Mouse (Mus musculus) v-Abl transformed pro-B cells (cell line): ENCODE results near the gene Ap5s1.

Experiments used
- in situ Hi-C, 2 experiments: fragments of 400-800 bp; cut with MboI; formaldehyde crosslinking; loops; one replicate each; pipeline ENCODE4 v1.15.1; 2025; ENCODE audit not compliant: unreplicated experiment in 2 of 2

Gene Ap5s1

DNA sequence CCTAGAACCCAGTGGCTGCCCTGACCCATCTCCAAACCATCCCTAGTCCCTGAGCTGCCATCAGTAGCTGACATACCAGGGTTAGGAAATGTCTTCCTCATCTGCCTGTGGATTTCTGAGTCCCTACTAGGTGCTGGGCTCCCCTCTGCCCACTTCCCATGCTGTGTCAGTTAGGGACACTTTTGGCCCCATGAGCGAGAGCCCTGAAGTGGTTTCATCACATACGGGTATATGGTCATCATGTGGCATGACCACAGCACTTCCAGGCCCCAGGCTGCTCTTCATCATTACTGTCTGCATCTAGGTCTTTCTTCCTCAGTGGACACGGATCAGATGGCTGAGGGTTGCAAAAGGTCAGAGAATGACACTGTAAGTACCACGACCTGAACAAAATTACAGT, at the start of gene Ap5s1:
Gene Ap5s1 (plus strand): TSS at position 301 of the 400 bp plus-strand sequence.
- in situ Hi-C loops: loop anchor here in 1 of 2 experiments (5.0 kb wide), 1 partner anchor 46 kb away; no protein-coding TSS in a partner anchor

DNA sequence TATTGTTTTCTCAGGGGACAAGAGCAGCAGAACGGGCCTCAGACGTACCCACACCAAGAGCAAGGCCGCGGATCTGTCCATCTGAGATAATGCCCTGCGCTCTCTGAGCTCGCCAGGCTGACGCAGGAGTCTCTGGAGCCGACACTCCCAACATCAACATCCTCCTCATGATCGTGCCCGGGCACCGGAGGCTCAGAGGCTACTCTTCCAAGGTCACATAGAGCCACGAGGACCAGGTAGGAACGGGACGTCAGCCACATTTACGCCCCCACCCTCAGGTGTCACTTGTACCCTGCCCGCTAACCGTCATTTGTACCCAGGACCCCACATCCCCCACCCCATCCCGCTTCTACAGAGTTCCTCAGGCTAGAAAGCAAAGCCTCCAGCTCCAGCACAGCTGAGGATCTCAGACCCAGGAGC, 47.4 kb upstream of the Ap5s1 start:
- in situ Hi-C loops: no loop called here

DNA sequence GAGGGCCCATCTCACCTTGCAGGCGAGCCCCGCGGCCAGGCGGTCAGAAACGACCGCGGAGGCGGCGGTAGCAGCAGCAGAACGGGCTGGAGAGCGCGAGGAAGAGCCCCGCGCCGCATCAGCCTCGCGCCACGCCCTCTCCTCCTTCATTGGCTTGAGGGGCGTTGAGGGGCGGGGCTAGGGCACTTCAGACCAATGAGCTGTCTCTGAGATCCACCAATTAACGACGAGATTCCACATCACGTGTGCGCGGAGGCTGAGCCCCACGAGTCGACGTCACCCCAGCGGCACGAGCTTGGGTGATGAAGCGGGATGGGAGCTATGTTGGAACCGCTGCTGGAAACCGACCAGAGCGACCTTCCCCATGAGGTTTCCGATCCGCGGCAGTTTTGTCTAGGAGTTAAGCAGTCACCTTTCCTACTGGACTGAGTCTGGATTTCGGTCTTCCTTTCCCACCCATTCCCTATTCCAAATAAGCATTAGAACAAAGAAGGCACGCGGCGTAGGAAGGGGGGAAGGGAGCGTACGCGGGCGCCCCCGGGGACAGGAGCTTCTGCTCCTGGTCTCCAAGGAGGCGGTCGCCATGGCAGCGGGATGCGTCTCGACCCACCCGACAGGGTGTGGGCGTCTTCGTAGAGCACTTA, 46.8 kb upstream of the Ap5s1 start, which contains the start of gene 1700037H04Rik:
Gene 1700037H04Rik (minus strand): TSS at position 144 of the 644 bp plus-strand sequence.
- in situ Hi-C loops: no loop called here

DNA sequence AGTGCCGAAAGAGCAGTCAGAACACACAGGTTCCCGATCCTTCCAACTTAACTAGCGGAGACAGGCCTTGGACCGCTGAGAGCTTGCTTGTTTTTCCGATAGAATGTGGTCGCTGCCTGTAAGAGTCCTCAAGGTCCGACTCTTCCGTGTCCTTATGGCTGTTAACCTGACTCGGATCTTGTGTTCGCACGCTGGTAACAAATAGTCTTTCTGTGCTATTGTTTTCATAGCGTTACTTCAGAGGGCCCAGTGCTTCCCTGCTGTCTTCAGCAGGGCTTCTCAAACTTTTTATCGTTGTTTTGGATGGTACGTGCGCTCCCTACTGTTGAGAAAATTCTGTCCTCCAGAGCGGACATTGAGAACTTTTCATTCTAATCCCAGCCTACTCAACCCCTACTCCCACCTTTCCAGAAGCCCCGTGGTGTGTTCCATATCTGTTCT, 46.2 kb upstream of the Ap5s1 start:
- in situ Hi-C loops: no loop called here

DNA sequence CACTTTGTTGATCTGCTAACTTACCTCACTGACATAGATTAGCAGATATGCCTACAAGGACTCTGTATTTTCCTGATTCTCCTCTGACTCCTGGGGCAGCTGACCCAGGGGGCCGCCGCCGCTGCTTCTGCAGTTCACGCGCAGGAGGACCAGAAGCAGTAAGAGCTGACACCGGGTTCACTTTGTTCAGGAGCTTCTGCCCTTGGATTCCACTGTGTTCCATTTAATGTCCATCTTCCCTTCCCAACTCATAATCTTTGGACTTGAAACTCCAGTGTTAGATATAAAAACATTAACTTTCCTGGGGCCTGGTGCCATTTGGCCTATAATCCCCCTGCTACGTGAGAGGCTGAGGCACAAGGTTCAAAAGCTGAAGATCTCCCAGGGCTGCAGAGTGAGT, 43.0 kb upstream of the Ap5s1 start:
- in situ Hi-C loops: no loop called here

DNA sequence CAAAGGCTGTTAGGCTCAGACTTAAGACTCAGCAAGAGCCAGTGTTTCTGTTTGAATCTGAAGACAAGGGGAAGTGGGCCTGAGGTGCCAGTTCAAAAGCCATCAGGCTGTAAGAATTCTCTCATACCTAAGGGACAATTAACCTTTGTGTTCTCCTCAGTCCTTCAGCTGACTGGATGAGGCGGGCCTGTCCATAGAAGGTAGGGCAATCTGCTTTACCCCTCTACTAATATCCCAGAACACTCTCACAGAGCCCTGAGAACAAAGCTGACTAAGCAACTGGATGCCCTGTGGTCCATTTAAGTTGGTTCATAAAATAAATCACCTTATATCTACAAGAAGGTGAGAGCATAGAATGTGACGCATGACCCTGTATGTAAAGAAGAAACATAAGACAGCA, 40.7 kb upstream of the Ap5s1 start:
- in situ Hi-C loops: no loop called here

DNA sequence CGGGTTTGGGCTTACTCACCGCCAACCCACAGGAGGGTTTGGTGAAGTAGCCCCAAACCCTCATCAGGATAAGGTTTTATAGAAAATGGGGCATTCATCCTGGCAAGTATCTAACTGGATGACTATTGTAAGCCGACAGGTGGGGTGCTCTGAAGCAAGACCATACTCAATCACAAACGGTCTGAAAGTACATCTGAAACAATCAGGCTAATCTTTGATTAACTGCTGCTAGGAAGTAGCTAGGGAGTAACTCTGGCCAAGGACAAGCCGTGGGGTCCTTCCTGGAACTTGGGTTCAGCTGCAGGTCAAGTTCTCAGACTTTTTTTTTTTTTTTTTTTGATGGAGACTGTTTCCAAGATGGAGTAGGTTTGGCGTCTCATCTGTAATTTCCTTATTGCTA, 38.9 kb upstream of the Ap5s1 start:
- in situ Hi-C loops: no loop called here

DNA sequence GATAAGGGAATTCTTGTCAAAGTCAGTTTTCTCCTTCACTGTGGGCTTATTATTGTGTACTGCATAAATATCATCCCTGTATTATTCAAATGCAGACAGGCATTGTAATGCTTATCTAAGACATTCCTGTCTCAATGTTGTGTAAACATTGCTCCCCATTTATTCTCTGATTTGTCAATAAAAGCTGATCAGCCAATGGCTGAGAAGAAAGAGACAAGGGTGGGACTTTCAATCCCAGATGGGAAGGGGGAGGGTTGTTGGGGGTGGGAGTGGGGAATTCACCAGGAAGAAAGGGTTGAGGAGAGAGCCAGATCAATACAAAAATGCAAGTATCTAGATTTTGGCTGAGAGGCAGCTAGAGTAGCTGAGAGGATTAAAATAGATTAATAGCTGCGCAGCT, 38.0 kb upstream of the Ap5s1 start:
- in situ Hi-C loops: no loop called here

DNA sequence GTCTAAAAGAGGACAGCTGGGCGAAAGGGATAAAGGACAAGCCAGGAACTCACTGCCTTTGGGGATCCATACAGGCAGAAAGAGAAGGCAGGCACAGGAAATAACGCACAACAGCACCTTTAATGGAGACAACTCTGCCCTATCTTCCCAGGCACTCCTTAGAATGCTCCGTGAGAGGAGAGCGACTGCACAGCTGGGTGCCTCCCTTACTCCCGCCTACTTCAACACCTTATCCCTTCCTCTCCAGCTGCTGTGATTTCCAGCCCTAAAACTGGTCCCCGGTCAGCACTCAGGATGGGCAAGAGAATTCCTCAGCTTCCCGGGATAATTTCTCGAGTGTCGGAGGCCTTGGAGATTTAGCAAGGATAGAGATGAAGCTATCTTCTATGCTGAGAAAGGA, 35.9 kb upstream of the Ap5s1 start:
- in situ Hi-C loops: no loop called here

DNA sequence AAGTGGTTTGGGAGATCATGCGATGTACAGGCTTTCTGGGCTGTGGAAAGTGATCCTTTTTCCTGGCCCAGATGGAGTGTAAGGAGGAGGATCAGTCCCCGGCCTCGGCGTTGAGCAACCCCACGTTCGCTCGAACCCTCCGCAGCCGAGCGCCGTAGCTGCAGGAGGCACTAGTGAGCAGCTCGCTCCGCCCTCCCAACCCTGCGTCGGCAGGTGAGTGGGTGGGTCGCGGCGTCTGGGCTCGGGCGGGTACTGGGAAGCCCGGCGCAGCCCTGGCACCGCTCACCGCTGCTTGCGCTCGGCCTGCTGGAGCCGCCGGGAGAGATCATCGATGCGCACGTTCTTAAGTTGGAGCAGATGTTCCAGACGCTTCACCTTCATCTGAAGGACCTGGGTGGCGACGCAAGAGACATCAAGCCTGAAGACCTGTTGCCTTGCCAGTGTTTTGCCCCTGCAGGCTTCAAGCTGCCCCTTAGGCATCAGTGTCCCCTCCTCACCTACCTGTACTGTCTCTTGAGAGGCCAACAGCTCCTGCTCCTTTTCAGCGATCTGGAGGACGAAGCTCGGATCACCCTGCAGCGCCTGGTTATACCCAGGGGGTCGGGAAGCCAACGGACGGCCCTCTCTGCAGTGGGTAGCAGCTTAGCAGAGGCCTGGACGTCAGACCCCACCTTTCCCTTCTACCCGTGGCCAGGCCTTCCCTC, 35.3 kb upstream of the Ap5s1 start:
- in situ Hi-C loops: no loop called here

DNA sequence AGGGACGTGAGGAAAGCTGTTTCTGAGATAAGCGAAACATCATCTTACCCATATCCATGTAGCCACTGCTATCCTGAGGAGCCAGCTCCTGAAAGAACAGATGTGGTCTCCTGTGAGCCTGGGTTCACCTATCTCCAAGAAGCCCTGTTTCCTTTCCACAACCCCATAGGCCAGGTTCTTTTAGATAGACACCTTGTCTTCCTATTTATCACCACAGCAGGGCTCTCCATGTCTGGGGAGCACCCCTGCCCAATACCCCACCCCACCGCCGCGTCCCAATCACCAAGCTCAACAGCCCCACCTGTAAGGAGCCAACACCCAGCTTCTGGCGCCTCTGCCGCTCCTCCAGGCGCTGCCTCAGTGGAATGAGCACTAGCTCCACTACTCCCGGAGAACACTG, 34.6 kb upstream of the Ap5s1 start:
- in situ Hi-C loops: no loop called here

DNA sequence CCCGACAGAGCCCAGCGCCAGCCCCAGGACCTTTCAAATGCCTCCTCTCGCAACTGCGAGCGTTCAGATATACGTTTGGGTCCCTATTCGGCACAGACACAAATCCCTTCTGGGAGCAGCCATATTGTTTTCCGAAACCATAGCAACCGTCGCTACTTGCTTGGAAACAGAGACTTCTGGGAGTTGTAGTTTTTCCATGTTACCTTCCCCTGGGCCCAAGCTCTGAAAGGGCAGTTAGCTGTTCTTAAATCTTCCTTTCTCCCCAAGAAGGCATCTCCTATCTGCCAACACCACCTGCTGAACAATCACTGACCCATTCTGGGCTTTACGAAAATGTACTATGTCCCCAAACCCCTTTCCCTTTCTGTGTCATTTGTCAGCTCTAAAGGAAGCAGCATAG, 32.2 kb upstream of the Ap5s1 start:
- in situ Hi-C loops: loop anchor here (5.0 kb wide), 2 partner anchors 38 to 78 kb away; no protein-coding TSS in a partner anchor

DNA sequence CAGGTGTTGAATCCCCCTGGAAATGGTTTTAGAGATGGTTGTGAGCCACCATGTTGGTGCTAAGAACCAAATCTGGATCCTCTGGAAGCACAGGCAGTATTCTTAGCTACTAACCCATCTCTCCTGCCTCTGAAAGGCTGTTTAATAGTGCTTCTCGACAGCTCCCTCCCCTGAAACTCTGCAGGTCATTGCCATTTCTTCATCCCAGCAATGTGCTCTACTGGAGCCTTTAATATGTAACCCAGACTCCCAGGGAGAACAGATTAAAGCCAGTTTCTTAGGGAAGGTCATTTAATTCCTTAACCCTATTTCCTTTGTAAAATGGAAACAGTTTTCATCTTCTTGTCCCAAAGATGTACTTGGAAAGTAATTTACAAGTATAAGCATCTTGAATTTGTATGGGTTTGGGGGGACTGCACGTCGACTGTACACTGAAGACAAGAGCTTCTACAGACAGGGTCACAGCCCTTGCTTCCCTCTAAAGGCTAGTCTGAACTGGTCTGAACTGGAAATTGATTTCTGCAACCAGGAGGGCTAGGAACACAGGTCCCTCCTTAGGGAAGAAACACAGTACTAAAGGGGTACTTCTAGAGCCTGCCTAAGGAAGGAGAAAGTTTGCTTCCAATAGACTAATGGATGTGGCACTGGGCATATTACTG, 31.5 kb upstream of the Ap5s1 start:
- in situ Hi-C loops: loop anchor here (5.0 kb wide), 2 partner anchors 37 to 77 kb away; no protein-coding TSS in a partner anchor

DNA sequence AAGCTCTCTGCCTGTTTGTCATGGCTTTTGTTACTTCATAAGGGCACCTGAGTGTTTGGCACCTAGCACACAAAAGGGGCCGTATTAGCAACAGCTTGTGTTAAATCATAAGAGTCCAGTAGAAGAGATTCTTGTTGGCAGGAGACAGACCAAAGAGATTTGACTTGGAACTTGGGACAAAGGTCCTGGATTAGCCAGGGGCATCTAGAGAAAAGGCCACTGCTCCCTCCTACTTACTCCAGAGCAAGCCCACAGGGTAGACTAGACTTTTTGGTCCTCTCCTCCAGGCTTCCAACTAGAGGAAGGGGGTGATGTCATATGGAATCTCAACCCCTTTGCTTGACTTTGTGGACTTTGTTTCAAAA, 31.0 kb upstream of the Ap5s1 start:
- in situ Hi-C loops: loop anchor here (5.0 kb wide), 2 partner anchors 36 to 76 kb away; no protein-coding TSS in a partner anchor

DNA sequence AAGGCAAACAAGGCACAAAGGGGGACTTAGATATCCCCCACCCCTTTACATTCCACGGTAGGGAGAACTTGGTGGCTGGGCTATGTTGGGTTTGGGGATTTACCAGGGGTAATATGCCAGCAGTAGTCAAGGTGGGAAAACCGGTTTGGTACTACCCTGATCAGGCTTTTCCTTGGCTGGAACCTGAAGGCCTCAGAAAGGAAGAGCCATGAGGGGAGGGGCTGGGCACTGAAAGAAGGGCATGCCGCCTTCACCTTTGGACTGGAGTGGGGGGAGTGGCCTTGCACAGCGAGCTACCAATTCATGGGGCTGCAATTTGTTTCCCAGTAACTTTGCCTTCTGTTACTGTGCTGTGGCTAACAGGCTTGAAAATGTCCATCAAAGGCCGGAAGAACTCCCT, 30.4 kb upstream of the Ap5s1 start:
- in situ Hi-C loops: loop anchor here (5.0 kb wide), 2 partner anchors 36 to 76 kb away; no protein-coding TSS in a partner anchor

DNA sequence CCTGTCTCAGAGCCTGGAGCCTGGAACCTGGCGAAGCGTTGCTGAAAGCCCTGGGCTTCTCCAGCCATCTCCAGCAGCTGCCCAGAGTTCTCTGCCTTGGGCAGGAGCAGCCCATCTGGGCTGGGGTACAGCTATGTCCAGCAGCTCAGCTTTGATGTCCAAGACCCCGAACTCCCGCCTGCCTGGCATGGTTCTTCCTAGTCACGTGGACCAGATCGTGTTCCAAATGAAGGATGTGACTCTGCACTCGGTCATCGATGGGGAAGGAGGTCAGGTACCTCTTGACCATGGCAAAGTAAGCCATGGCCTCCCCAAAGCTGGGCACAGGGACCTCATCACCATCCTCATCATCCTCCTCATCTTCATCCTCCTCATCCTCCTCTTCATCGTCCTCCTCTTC, 28.9 kb upstream of the Ap5s1 start:
- in situ Hi-C loops: loop anchor here (5.0 kb wide), 2 partner anchors 34 to 74 kb away; no protein-coding TSS in a partner anchor

DNA sequence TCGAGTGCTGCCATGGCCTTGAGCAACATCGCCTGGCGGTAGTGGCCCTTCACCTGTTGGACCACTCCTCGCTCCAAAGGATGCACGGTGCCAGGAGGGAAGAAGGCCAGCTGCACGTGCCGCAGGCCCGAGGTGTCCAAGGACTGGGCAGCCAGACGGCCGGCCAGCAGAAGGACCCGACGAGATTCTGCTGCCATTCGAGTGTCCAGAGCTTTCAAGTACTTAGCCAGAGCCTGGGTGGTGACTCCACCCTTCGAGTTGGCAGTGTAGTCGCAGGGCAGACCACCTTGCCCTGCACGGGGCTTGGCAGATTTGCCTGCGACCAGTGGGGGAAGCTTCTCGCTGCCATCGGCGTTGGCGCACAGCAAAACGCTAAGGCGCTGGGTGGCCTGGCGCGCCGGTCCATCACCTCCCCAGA, 28.0 kb upstream of the Ap5s1 start:
- in situ Hi-C loops: loop anchor here (5.0 kb wide), 2 partner anchors 33 to 73 kb away; no protein-coding TSS in a partner anchor

DNA sequence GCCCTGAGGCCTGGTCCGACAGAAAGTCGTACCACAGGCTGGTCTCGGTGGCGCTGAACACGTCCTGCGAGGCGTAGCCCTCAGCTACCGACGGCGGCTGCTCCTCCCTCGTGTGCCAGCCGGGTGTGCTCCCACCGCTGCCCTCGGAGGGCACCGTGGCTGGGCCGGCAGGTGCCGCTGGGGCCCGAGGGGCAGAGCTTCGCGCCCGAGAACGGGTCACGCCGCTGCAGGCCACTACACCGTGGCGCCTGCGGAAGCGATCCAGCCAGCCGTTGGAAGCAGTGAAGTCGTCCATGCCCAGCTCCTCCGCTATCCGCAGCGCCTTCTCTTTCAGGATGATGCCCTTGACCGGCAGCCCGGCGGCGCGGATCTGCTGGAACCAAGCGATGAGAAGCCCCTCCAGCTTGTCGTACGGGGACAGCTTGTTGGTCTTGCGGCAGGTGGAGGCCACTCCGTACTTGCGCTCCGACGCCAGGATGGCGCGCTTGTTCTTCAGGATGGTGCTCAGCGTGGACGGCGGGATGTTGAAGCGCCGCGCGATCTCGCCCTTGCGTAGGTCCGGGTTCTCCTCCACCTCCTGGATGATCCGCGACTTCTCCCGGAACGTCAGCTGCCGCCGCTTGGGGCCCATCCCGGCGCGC, 27.5 kb upstream of the Ap5s1 start:
- in situ Hi-C loops: loop anchor here (5.0 kb wide), 2 partner anchors 33 to 73 kb away; no protein-coding TSS in a partner anchor

DNA sequence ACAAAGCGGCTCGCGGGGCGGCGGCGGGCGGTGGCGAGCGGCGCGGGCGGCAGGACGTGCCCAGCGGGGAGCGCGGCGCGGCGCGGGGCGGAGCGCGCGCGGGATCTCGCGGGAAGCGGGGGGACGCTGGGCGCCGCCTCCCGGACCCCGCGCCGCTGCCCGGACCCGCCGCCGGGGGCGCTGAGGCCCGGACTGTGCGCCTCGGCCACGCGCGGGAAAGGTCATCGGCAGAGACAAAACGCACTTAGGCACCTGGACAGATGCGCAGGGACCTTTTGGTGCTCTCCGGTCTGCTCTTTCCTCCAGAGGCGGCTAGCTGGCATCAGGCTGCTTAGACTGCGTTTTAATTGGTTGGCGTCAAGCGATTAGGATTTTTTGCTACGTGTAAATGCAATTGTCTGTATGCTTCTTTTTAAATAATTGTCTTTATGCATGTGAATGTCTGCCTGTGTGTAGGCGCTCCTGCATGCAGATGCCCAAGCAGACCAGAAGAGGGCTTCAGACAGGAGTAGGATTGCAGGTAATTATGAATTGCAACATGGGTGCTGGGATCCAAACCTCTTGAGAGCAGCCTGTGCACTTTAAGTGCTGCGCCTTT, 26.8 kb upstream of the Ap5s1 start, which contains the start of gene Cenpb:
Gene Cenpb (minus strand): TSS at position 78 of the 598 bp plus-strand sequence.
- in situ Hi-C loops: loop anchor here (5.0 kb wide), 2 partner anchors 32 to 72 kb away; no protein-coding TSS in a partner anchor

DNA sequence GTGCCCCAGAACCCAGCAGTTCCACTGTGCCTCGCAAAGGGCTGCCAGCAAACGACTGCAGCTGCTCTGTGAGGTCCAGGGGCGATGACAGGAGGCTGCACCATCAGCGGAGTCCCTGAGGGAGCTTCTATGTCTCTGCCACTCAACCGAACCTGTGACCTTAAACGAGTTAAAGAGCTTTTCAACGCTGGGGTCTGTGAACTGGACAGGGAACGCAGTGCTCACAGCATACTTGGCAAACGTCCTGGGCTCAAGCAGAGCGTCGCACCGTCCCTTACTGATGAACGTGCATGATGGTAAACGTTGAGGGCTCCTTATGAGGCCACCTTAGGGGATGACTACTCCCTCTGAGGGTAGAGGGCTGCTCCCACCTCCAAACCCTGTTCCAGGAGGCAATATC, 20.5 kb upstream of the Ap5s1 start:
- in situ Hi-C loops: no loop called here
